Mouse (Mus musculus): ENCODE results near the gene Ppfia1. TPM values are rescaled to one million over a fixed set of nuclear protein-coding genes. Genes with fewer than 3 reads are reported as not detected.

Ppfia1 gene
- total RNA-seq (2021), result 10 to 100 TPM; 94.6 to 99.9 TPM

GRCm38 (mm10) chr7:144553237-144554122 is at the start of gene Ppfia1:
Ppfia1 (minus strand) TSS chr7:144553729.
- peak; percentile 99 for DNase-seq

GRCm38 (mm10) chr7:144600333-144600900 is 46.9 kb upstream of the Ppfia1 start:
- DNase-seq, result no peak

GRCm38 (mm10) chr7:144589508-144589907 is 36.0 kb upstream of the Ppfia1 start:
- DNase-seq, result no peak

- peak; percentile 66 for DNase-seq
Observed at GRCm38 (mm10) chr7:144587291-144587690, 33.8 kb upstream of the Ppfia1 start.

GRCm38 (mm10) chr7:144585648-144586047 is 32.1 kb upstream of the Ppfia1 start:
- DNase-seq, result peak; percentile 88

- peak; percentile 65 for DNase-seq
Observed at GRCm38 (mm10) chr7:144583619-144584018, 30.1 kb upstream of the Ppfia1 start.

- DNase-seq, result peak; percentile 98
Observed at GRCm38 (mm10) chr7:144582284-144582980, 28.9 kb upstream of the Ppfia1 start, which contains the start of gene Fadd. Fadd (minus strand) TSS chr7:144582463.

- peak; percentile 87 for DNase-seq
Observed at GRCm38 (mm10) chr7:144581559-144582283, 28.2 kb upstream of the Ppfia1 start.

- DNase-seq, result peak; percentile 57
Observed at GRCm38 (mm10) chr7:144577876-144578275, 24.3 kb upstream of the Ppfia1 start.

GRCm38 (mm10) chr7:144572234-144572633 is 18.7 kb upstream of the Ppfia1 start:
- DNase-seq, result no peak

GRCm38 (mm10) chr7:144571598-144571997 is 18.1 kb upstream of the Ppfia1 start:
- DNase-seq, result no peak

- DNase-seq, result peak; percentile 87
Observed at GRCm38 (mm10) chr7:144569428-144569827, 15.9 kb upstream of the Ppfia1 start.

GRCm38 (mm10) chr7:144568091-144568490 is 14.6 kb upstream of the Ppfia1 start:
- DNase-seq, result no peak

GRCm38 (mm10) chr7:144566921-144567682 is 13.6 kb upstream of the Ppfia1 start:
- no peak for DNase-seq

- peak; percentile 54 for DNase-seq
Observed at GRCm38 (mm10) chr7:144563456-144564155, 10.1 kb upstream of the Ppfia1 start.

- DNase-seq, result no peak
Observed at GRCm38 (mm10) chr7:144562016-144562415, 8.5 kb upstream of the Ppfia1 start.

- no peak for DNase-seq
Observed at GRCm38 (mm10) chr7:144560594-144560993, 7.1 kb upstream of the Ppfia1 start.

GRCm38 (mm10) chr7:144558552-144558951 is 5.0 kb upstream of the Ppfia1 start:
- DNase-seq, result no peak

- no peak for DNase-seq
Observed at GRCm38 (mm10) chr7:144554123-144554472, 569 bp upstream of the Ppfia1 start.

GRCm38 (mm10) chr7:144552274-144552673 is 1.3 kb downstream of the Ppfia1 start:
- no peak for DNase-seq

- DNase-seq, result no peak
Observed at GRCm38 (mm10) chr7:144550811-144551210, 2.7 kb downstream of the Ppfia1 start.
